Mouse (Mus musculus) MEL (cell line): ENCODE results near the gene Tmem190. TPM values are rescaled to one million over a fixed set of nuclear protein-coding genes. Genes with fewer than 3 reads are reported as not detected.

Experiments used
- DNase-seq: peaks from one replicate; pipeline ENCODE4 v3.0.0; 2011; ENCODE audit warnings: low read depth, low spot score
- H3K27ac ChIP-seq: 2 replicates; pipeline ENCODE4 v1.5.1; 2012; ENCODE audit warnings: low read depth, mild to moderate bottlenecking, control low read depth, low read length, moderate library complexity; ENCODE audit not compliant: control insufficient read depth
- H3K27me3 ChIP-seq, 2 experiments: fragments of 150-350 bp in 1 of 2; sonication (generic) in 1 of 2; 2 replicates each; pipeline ENCODE4 v1.6.1; 2012; ENCODE audit warnings: low read length in 2 of 2, mild to moderate bottlenecking in 2 of 2, improper control_type of control experiment in 1 of 2, moderate library complexity in 1 of 2; ENCODE audit not compliant: insufficient read depth in 2 of 2, control insufficient read depth in 1 of 2
- H3K36me3 ChIP-seq, 2 experiments: 2 replicates each; pipeline ENCODE4 v1.6.1; 2012 to 2014; ENCODE audit warnings: low read length in 2 of 2, improper control_type of control experiment in 1 of 2, inconsistent platforms in 1 of 2, mild to moderate bottlenecking in 1 of 2; ENCODE audit not compliant: insufficient read depth in 2 of 2, control insufficient read depth in 1 of 2
- H3K4me1 ChIP-seq, 2 experiments: fragments of 150-350 bp in 1 of 2; sonication (generic) in 1 of 2; 2 replicates each; pipeline ENCODE4 v1.6.1; 2012; ENCODE audit warnings: low read length in 2 of 2, improper control_type of control experiment in 1 of 2, mild to moderate bottlenecking in 1 of 2; ENCODE audit not compliant: insufficient read depth in 2 of 2, control insufficient read depth in 1 of 2
- H3K4me3 ChIP-seq, 2 experiments: fragments of 150-350 bp in 1 of 2; sonication (generic) in 1 of 2; 2 replicates each; pipeline ENCODE4 v1.5.1; 2012; ENCODE audit warnings: low read depth in 2 of 2, low read length in 2 of 2, mild to moderate bottlenecking in 2 of 2, moderate library complexity in 2 of 2, control low read depth in 1 of 2, improper control_type of control experiment in 1 of 2; ENCODE audit not compliant: control insufficient read depth in 1 of 2, insufficient read depth in 1 of 2
- H3K79me2 ChIP-seq: 2 replicates; pipeline ENCODE4 v1.6.1; 2012; ENCODE audit warnings: mild to moderate bottlenecking, low read length, moderate library complexity; ENCODE audit not compliant: control insufficient read depth, poor library complexity, insufficient read depth
- H3K9ac ChIP-seq: 2 replicates; pipeline ENCODE4 v1.6.1; 2012; ENCODE audit warnings: low read depth, mild to moderate bottlenecking, control low read depth, low read length, moderate library complexity; ENCODE audit not compliant: control insufficient read depth, poor library complexity, severe bottlenecking
- H3K9me3 ChIP-seq: fragments of 150-350 bp; sonication (generic); replicated peaks from 2 replicates; pipeline ENCODE4 v1.6.1; 2012; ENCODE audit warnings: mild to moderate bottlenecking, low read length, improper control_type of control experiment, moderate library complexity; ENCODE audit not compliant: insufficient read depth
- BHLHE40 ChIP-seq: IDR thresholded peaks from 2 replicates; pipeline ENCODE4 v1.6.1; 2012; ENCODE audit warnings: low read depth, mild to moderate bottlenecking, inconsistent platforms, low read length, improper control_type of control experiment, borderline replicate concordance
- CHD2 ChIP-seq: IDR thresholded peaks from 2 replicates; pipeline ENCODE4 v1.6.1; 2011; ENCODE audit warnings: low read length, improper control_type of control experiment
- CTCF ChIP-seq, 3 experiments: IDR thresholded peaks in 2 of 3; conservative IDR thresholded peaks in 1 of 3; 2 replicates each; pipeline ENCODE4 v1.5.1; 2011 to 2012; ENCODE audit warnings: low read length in 3 of 3, low read depth in 2 of 3, mild to moderate bottlenecking in 2 of 3, improper control_type of control experiment in 1 of 3, inconsistent platforms in 1 of 3, mixed read lengths in 1 of 3, moderate library complexity in 1 of 3; ENCODE audit not compliant: control insufficient read depth in 1 of 3, insufficient read depth in 1 of 3, poor library complexity in 1 of 3, severe bottlenecking in 1 of 3
- E2F4 ChIP-seq: IDR thresholded peaks from 2 replicates; pipeline ENCODE4 v1.6.1; 2011; ENCODE audit warnings: low read depth, low read length, improper control_type of control experiment, borderline replicate concordance
- EP300 ChIP-seq, 2 experiments: IDR thresholded peaks; 2 replicates each; pipeline ENCODE4 v1.6.1; 2011; ENCODE audit warnings: improper control_type of control experiment in 2 of 2, low read length in 2 of 2, low read depth in 1 of 2, mild to moderate bottlenecking in 1 of 2
- GATA1 ChIP-seq: IDR thresholded peaks from 2 replicates; pipeline ENCODE4 v1.6.1; 2011; ENCODE audit warnings: low read depth, low read length, improper control_type of control experiment
- HCFC1 ChIP-seq: IDR thresholded peaks from 2 replicates; pipeline ENCODE4 v1.6.1; 2012; ENCODE audit warnings: low read depth, mild to moderate bottlenecking, inconsistent platforms, low read length, improper control_type of control experiment, moderate library complexity
- KAT2A ChIP-seq: conservative IDR thresholded peaks from 2 replicates; pipeline ENCODE4 v1.6.1; 2012; ENCODE audit warnings: low read depth, low read length, improper control_type of control experiment, inconsistent platforms
- MEF2A ChIP-seq: IDR thresholded peaks from 2 replicates; pipeline ENCODE4 v1.6.1; 2014; ENCODE audit warnings: low read depth, mild to moderate bottlenecking, inconsistent platforms, low read length, improper control_type of control experiment; ENCODE audit not compliant: poor library complexity, insufficient replicate concordance, severe bottlenecking; ENCODE audit errors: extremely low read depth
- MYB ChIP-seq: IDR thresholded peaks from 2 replicates; pipeline ENCODE4 v1.6.1; 2011; ENCODE audit warnings: mild to moderate bottlenecking, low read depth, low read length, improper control_type of control experiment
- NELFE ChIP-seq: IDR thresholded peaks from 2 replicates; pipeline ENCODE4 v1.6.1; 2011; ENCODE audit warnings: low read depth, low read length, improper control_type of control experiment
- NRF1 ChIP-seq: IDR thresholded peaks from 2 replicates; pipeline ENCODE4 v1.6.1; 2014; ENCODE audit warnings: low read depth, mild to moderate bottlenecking, inconsistent platforms, low read length, improper control_type of control experiment, moderate library complexity; ENCODE audit not compliant: poor library complexity, insufficient read depth, severe bottlenecking
- POLR2AphosphoS2 ChIP-seq: IDR thresholded peaks from 2 replicates; pipeline ENCODE4 v1.6.1; 2011; ENCODE audit warnings: low read length, improper control_type of control experiment
- POLR2AphosphoS5 ChIP-seq: IDR thresholded peaks from 2 replicates; pipeline ENCODE4 v1.6.1; 2012; ENCODE audit warnings: low read depth, borderline replicate concordance, mild to moderate bottlenecking, inconsistent platforms, low read length, moderate library complexity, mixed read lengths
- RAD21 ChIP-seq: IDR thresholded peaks from 2 replicates; pipeline ENCODE4 v1.6.1; 2011; ENCODE audit warnings: mild to moderate bottlenecking, low read depth, low read length, improper control_type of control experiment
- RCOR1 ChIP-seq: IDR thresholded peaks from 2 replicates; pipeline ENCODE4 v1.6.1; 2012; ENCODE audit warnings: low read depth, mild to moderate bottlenecking, inconsistent platforms, low read length, improper control_type of control experiment
- SIN3A ChIP-seq: IDR thresholded peaks from 2 replicates; pipeline ENCODE4 v1.6.1; 2012; ENCODE audit warnings: low read length, improper control_type of control experiment, inconsistent platforms
- SMC3 ChIP-seq: IDR thresholded peaks from 2 replicates; pipeline ENCODE4 v1.6.1; 2011; ENCODE audit warnings: low read depth, low read length, improper control_type of control experiment
- TAL1 ChIP-seq: IDR thresholded peaks from 2 replicates; pipeline ENCODE4 v1.6.1; 2012; ENCODE audit warnings: mild to moderate bottlenecking, inconsistent platforms, low read length, moderate library complexity, mixed read lengths
- TCF12 ChIP-seq: IDR thresholded peaks from 2 replicates; pipeline ENCODE4 v1.6.1; 2014; ENCODE audit warnings: low read depth, mild to moderate bottlenecking, inconsistent platforms, low read length, improper control_type of control experiment, moderate library complexity
- polyA plus RNA-seq, 2 experiments: library from polyadenylated mRNA; stranded (reverse) in 1 of 2; unstranded in 1 of 2; fragments of >175 nt in 1 of 2; fragments of >200 nt in 1 of 2; gene quantifications; 2 replicates each; pipeline versions ENCODE4 v1.2.1 to v1.2.4; 2012; ENCODE audit warnings: low replicate concordance in 2 of 2, low read depth in 1 of 2; ENCODE audit not compliant: insufficient read length in 2 of 2, insufficient read depth in 1 of 2, missing spikeins in 1 of 2
- total RNA-seq: library from RNA; depleted of rRNA; stranded (reverse); fragments of 300-350 nt; gene quantifications from 2 replicates; pipeline ENCODE4 v1.2.3, GENCODE M21; 2012; rRNA removed

Tmem190 gene
- total RNA-seq: not detected in 2 replicates
- polyA plus RNA-seq: 1 to 10 TPM in 1 of 2 experiments, not detected in 1; 1.6 TPM

DNA sequence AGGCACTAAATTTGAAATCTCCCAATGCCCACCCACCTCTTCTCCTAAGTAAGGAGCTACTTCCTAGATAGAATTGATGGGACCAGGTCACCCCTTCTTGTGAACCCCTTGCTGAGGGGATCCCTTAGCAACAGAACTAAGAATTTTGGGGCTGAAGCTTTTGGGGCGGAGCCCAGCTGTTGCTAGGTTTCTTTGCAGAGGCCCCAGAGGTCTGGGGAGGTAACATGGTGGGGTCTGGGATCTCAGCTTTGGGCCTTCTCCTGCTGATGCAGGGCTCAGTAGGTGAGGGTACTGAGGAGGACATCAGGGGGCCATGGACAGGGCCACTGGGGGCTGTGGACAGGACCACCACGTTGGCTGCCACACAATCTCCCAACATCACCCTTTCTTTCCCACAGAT is at the start of gene Tmem190, which contains the start of gene Il11:
Tmem190 (plus strand) TSS at position 179 of the 400 bp plus-strand sequence.
Il11 (minus strand) TSS at position 101 of the 400 bp plus-strand sequence.
- no peaks in the 10 kb centered on the region for H3K9me3 ChIP-seq
- no peak within 1 kb of the TSS for H3K4me3 ChIP-seq
- peak; percentile 11 for DNase-seq
- H3K27me3 ChIP-seq: no peaks in the 10 kb centered on the region
- no peak within 1 kb of the TSS for H3K27ac ChIP-seq
- TF ChIP-seq POLR2AphosphoS2 (0 out of 2 replicates have a peak, but pooled peaks have one; percentile 22), BHLHE40 (no peak)
- H3K4me1 ChIP-seq: peaks cover 2 to 16% of the 10 kb centered on the region in 2 experiments; a peak in 3 of 4 replicates
- H3K79me2 ChIP-seq: peaks cover 10% of the 10 kb centered on the region
- peaks cover 0 to 13% of the 10 kb centered on the region in 2 experiments; a peak in 3 of 4 replicates for H3K36me3 ChIP-seq
- no peak within 1 kb of the TSS for H3K9ac ChIP-seq

DNA sequence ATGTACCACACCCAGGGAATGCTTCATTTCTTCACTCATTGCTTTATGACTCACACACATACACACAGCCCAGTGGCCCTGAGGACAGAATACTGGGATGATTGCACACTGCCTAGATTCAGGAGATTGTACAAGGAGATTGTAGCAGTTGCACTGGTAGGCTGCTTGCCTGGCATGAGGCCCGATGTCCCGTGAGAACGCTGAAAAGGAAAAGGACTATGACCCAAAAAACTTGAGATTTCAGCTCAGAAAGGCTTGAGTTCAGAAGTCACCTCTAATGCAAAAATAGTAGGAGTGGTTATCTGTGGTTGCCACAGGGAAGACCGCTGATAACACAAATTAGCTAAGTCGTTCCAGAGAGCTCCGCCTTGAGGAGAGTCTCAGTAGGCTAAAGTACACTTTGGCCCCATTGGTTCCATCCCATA is 49.8 kb upstream of the Tmem190 start:
- Histone ChIP-seq H3K79me2 (no peaks in the 10 kb centered on the region), H3K36me3 (peaks cover 0 to 12% of the 10 kb centered on the region in 2 experiments; a peak in 2 of 4 replicates)
- TF ChIP-seq NRF1: no peak
- TF ChIP-seq CHD2: no peak
- TF ChIP-seq TAL1: peak; percentile 26; the same call in 1 of the 2 replicates
- 0 out of 2 replicates have a peak, but pooled peaks have one; percentile 42 for TF ChIP-seq RCOR1
- peak; percentile 44 to 68 for TF ChIP-seq EP300 (IDR thresholded peaks at IDR 0.05; ENCODE audit: low read depth in 1 of 2, low read length in 2 of 2)
- TF ChIP-seq CTCF (IDR thresholded peaks at IDR 0.05 in 2 of 3, conservative IDR thresholded peaks at IDR 0.05 in 1 of 3; ENCODE audit: control insufficient read depth in 1 of 3, insufficient read depth in 1 of 3, low read depth in 2 of 3, low read length in 3 of 3, poor library complexity in 1 of 3, severe bottlenecking in 1 of 3): peak in 2 of 3 experiments; percentile 3 to 36; a peak in 2 of 6 replicates
- TF ChIP-seq HCFC1: 0 out of 2 replicates have a peak, but pooled peaks have one; percentile 28
- no peak; the same call in 1 of the 2 replicates for TF ChIP-seq RAD21
- TF ChIP-seq NELFE: no peak
- no peak for TF ChIP-seq E2F4
- TF ChIP-seq MYB: no peak
- peak; percentile 92 for TF ChIP-seq GATA1
- TF ChIP-seq SMC3: 0 out of 2 replicates have a peak, but pooled peaks have one; percentile 10
- TF ChIP-seq TCF12: peak; percentile 58; the same call in 1 of the 2 replicates
- 0 out of 2 replicates have a peak, but pooled peaks have one; percentile 45 for TF ChIP-seq MEF2A
- TF ChIP-seq KAT2A: no peak
- no peak for TF ChIP-seq POLR2AphosphoS5
- TF ChIP-seq SIN3A: peak; percentile 43; the same call in 1 of the 2 replicates
- TF ChIP-seq, all 39 proteins: peak for 10
- H3K9ac ChIP-seq: no peak overlapping the region
- H3K27me3 ChIP-seq: no peaks in the 10 kb centered on the region
- no peaks in the 10 kb centered on the region for H3K9me3 ChIP-seq
- no peak overlapping the region for H3K27ac ChIP-seq
- peak; percentile 66 for DNase-seq
- H3K4me3 ChIP-seq: no peak overlapping the region
- peaks cover 3 to 25% of the 10 kb centered on the region in 2 experiments for H3K4me1 ChIP-seq
